Mouse (Mus musculus) myocyte (in vitro differentiated cells): ENCODE measurements around the gene Pfkfb2.

Experiments
- MAX ChIP-seq: IDR thresholded peaks from one replicate; pipeline ENCODE4 v1.6.1; 2011; ENCODE audit warnings: low read depth, mild to moderate bottlenecking, control low read depth
- POLR2A ChIP-seq: IDR thresholded peaks from one replicate; pipeline ENCODE4 v1.6.1; 2011; ENCODE audit warnings: low read depth, mild to moderate bottlenecking, control low read depth, moderate library complexity; ENCODE audit not compliant: insufficient read length
- SRF ChIP-seq: IDR thresholded peaks from one replicate; pipeline ENCODE4 v1.6.1; 2011; ENCODE audit warnings: low read depth; ENCODE audit not compliant: control insufficient read depth, insufficient read length
- TCF3 ChIP-seq: IDR thresholded peaks from one replicate; pipeline ENCODE4 v1.6.1; 2011; ENCODE audit warnings: low read depth, control low read depth; ENCODE audit not compliant: insufficient read length

DNA sequence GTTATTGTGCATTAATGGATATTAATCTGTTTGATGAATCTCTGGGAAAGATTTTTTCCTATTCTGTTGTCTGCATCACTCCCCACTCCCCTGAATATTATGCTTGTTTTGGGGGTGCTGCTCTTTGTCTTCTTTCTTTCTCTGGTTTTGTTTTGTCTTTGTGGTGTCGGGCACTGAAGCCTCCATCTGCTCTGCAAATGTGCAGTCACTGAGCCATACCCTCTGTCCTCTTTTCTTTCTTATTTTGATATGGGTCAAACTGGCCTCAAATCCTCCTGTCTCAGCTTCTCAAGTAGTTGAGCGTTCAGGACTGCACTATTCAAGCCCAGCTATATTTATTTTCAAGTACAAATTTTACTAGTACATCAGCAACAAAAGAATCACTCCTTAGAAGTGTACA, 46.2 kb upstream of the Pfkfb2 start:
- TF ChIP-seq POLR2A (no peak), TCF3 (no peak), SRF (no peak), MAX (no peak)
